Mouse (Mus musculus) embryonic fibroblast, embryonic 13.5 days (primary cell): ENCODE results near the gene Nek4.

Experiments
- CTCF ChIP-seq: IDR thresholded peaks from 2 replicates; pipeline ENCODE4 v1.5.1; 2011; ENCODE audit warnings: mild to moderate bottlenecking, control low read depth, low read length, moderate library complexity, borderline replicate concordance; ENCODE audit not compliant: insufficient read depth
- POLR2A ChIP-seq: IDR thresholded peaks from 2 replicates; pipeline ENCODE4 v1.6.1; 2011; ENCODE audit warnings: low read depth, mild to moderate bottlenecking, control low read depth, low read length, moderate library complexity

GRCm38 (mm10) chr14:30944745-30945144 is 6.4 kb upstream of the Nek4 start:
- TF ChIP-seq CTCF (no peak), POLR2A (no peak)
